Mouse (Mus musculus) fibroblast of lung, adult 2 months (primary cell): ENCODE results near the gene Gdf9.

Experiments used
- DNase-seq: peaks from one replicate; pipeline ENCODE4 v3.0.0-alpha.2; 2011; ENCODE audit warnings: low read depth

Gene Gdf9

GRCm38 (mm10) chr11:53478383-53479170 lies 47.8 kb downstream of the Gdf9 start:
- no peak for DNase-seq

GRCm38 (mm10) chr11:53479171-53479782 lies 48.5 kb downstream of the Gdf9 start:
- no peak for DNase-seq

GRCm38 (mm10) chr11:53479783-53480301 lies 49.0 kb downstream of the Gdf9 start, which contains the start of the genes Gm9945 and Sowaha:
Gm9945 (plus strand) TSS chr11:53480166.
Sowaha (minus strand) TSS chr11:53480274.
- no peak for DNase-seq

- DNase-seq = no peak
Measured at GRCm38 (mm10) chr11:53481088-53481730, 50.4 kb downstream of the Gdf9 start.

GRCm38 (mm10) chr11:53483159-53483891 lies 52.5 kb downstream of the Gdf9 start:
- no peak for DNase-seq

- no peak for DNase-seq
Measured at GRCm38 (mm10) chr11:53485719-53486118, 54.9 kb downstream of the Gdf9 start.

- DNase-seq = no peak
Measured at GRCm38 (mm10) chr11:53486351-53486750, 55.5 kb downstream of the Gdf9 start.

- DNase-seq = no peak
Measured at GRCm38 (mm10) chr11:53486822-53487594, 56.2 kb downstream of the Gdf9 start.
